Mouse (Mus musculus) bone marrow, adult 2 months (tissue): ENCODE results near the gene Pik3c2b. TPM values are rescaled to one million over a fixed set of nuclear protein-coding genes. Genes with fewer than 3 reads are reported as not detected.

Experiments used
- H3K27ac ChIP-seq: fragments of 200-500 bp; 2 replicates; pipeline ENCODE4 v1.5.1; 2012; ENCODE audit warnings: low read depth, mild to moderate bottlenecking, control low read depth, inconsistent platforms, low read length; ENCODE audit not compliant: control insufficient read depth, poor library complexity, insufficient read depth
- H3K4me1 ChIP-seq: fragments of 200-500 bp; 2 replicates; pipeline ENCODE4 v1.6.1; 2011; ENCODE audit warnings: low read length; ENCODE audit not compliant: control insufficient read depth, insufficient read depth
- H3K4me3 ChIP-seq: fragments of 200-500 bp; replicated peaks from 2 replicates; pipeline ENCODE3; 2011; ENCODE audit warnings: mild to moderate bottlenecking, low read depth, low read length, control low read depth; ENCODE audit not compliant: control insufficient read depth
- CTCF ChIP-seq: fragments of 200-500 bp; IDR thresholded peaks from 2 replicates; pipeline ENCODE4 v1.5.1; 2011; ENCODE audit warnings: low read length, control low read depth; ENCODE audit not compliant: control insufficient read depth, insufficient read depth
- POLR2A ChIP-seq: fragments of 200-500 bp; IDR thresholded peaks from 2 replicates; pipeline ENCODE4 v1.6.1; 2011; ENCODE audit warnings: low read depth, mild to moderate bottlenecking, control low read depth, low read length, borderline replicate concordance; ENCODE audit not compliant: control insufficient read depth
- WGBS: fragments of 180-500 bp; shearing (Covaris S2); methylation state at CpG from one replicate; pipeline ENCODE4 v1.1.7; 2018; 5-methylcytosine and 5-hydroxymethylcytosine counted together
- polyA plus RNA-seq: library from polyadenylated mRNA; stranded (reverse); fragments of >200 nt; gene quantifications from 2 replicates; pipeline ENCODE4 v1.2.4, GENCODE M21; 2011; ENCODE audit warnings: low replicate concordance; ENCODE audit not compliant: missing spikeins, insufficient read depth, insufficient read length

Pik3c2b gene
- polyA plus RNA-seq, 1 experiment, result 17.9 TPM

- 72% methylated on average over 16 of the region's 16 CpGs for WGBS
- Histone ChIP-seq H3K4me1 (peaks cover 8% of the 10 kb centered on the region), H3K4me3 (no peak overlapping the region), H3K27ac (no peak overlapping the region)
- TF ChIP-seq CTCF, result no peak
- TF ChIP-seq POLR2A, result no peak
Measured at GRCm38 (mm10) chr1:133071666-133072381, 26.4 kb downstream of the Pik3c2b start.

GRCm38 (mm10) chr1:133073327-133073856, 27.9 kb downstream of the Pik3c2b start:
- Histone ChIP-seq H3K4me3 (no peak overlapping the region), H3K4me1 (peaks cover 10% of the 10 kb centered on the region), H3K27ac (peak overlapping the region; percentile 6; the same call in 1 of the 2 replicates)
- 8% methylated on average over 9 of the region's 9 CpGs for WGBS
- TF ChIP-seq CTCF (no peak), POLR2A (no peak)

GRCm38 (mm10) chr1:133074541-133074940, 29.1 kb downstream of the Pik3c2b start:
- peaks cover 10% of the 10 kb centered on the region for H3K4me1 ChIP-seq
- no peak overlapping the region for H3K27ac ChIP-seq
- no peak for TF ChIP-seq CTCF
- TF ChIP-seq POLR2A, result no peak
- 89% methylated on average over 13 of the region's 13 CpGs for WGBS
- no peak overlapping the region for H3K4me3 ChIP-seq

- WGBS, result 75% methylated on average over 6 of the region's 6 CpGs
- no peak overlapping the region for H3K27ac ChIP-seq
- H3K4me3 ChIP-seq, result no peak overlapping the region
- TF ChIP-seq CTCF, result no peak
- TF ChIP-seq POLR2A, result no peak
- peaks cover 10% of the 10 kb centered on the region for H3K4me1 ChIP-seq
Measured at GRCm38 (mm10) chr1:133075651-133076400, 30.4 kb downstream of the Pik3c2b start.

- 51% methylated on average over 20 of the region's 20 CpGs for WGBS
- TF ChIP-seq CTCF (no peak), POLR2A (0 out of 2 replicates have a peak, but pooled peaks have one; percentile 16)
- Histone ChIP-seq H3K4me1 (peaks cover 7% of the 10 kb centered on the region), H3K4me3 (no peak overlapping the region), H3K27ac (no peak overlapping the region)
Measured at GRCm38 (mm10) chr1:133076681-133077514, 31.4 kb downstream of the Pik3c2b start.

- no peak for TF ChIP-seq POLR2A
- Histone ChIP-seq H3K4me3 (no peak overlapping the region), H3K4me1 (peaks cover 7% of the 10 kb centered on the region), H3K27ac (no peak overlapping the region)
- 56% methylated on average over 12 of the region's 12 CpGs for WGBS
Measured at GRCm38 (mm10) chr1:133077606-133078337, 32.3 kb downstream of the Pik3c2b start.

GRCm38 (mm10) chr1:133078338-133078727, 32.9 kb downstream of the Pik3c2b start:
- Histone ChIP-seq H3K4me1 (peaks cover 6% of the 10 kb centered on the region; the same call in 1 of the 2 replicates), H3K4me3 (no peak overlapping the region), H3K27ac (no peak overlapping the region)
- 82% methylated on average over 1 of the region's 1 CpGs for WGBS
- no peak for TF ChIP-seq POLR2A
- no peak for TF ChIP-seq CTCF

GRCm38 (mm10) chr1:133079509-133079908, 34.0 kb downstream of the Pik3c2b start:
- WGBS, result 92% methylated on average over 7 of the region's 7 CpGs
- TF ChIP-seq CTCF, result no peak
- TF ChIP-seq POLR2A, result no peak
- Histone ChIP-seq H3K4me3 (no peak overlapping the region), H3K4me1 (peaks cover 6% of the 10 kb centered on the region), H3K27ac (no peak overlapping the region)
